10 mouse cellular contexts compared by ENCODE assay signal in genomic region chr13:28792461-28793165, GRCm38 (mm10).
DNase-seq lines count a peak whose midpoint lies in the region; ATAC-seq lines count a peak whose summit lies in the region.
"Had no signal": no experiment of that assay in that cellular context is flagged by ENCODE, and none has a peak within 500 bp of the region (broad histone marks: within the 10 kb centered on the region; RNA-seq: fewer than 3 reads in every experiment).

No protein-coding gene starts in this region.

- H3K9me3 ChIP-seq in forebrain, embryonic 16.5 days (ENCODE audit: control insufficient read depth, low read length), result no peaks in the 10 kb centered on the region
- H3K9me3 ChIP-seq in neural tube, embryonic 13.5 days, result no peaks in the 10 kb centered on the region
- H3K9me3 ChIP-seq: heart, embryonic 15.5 days had no signal

- no peaks in the 10 kb centered on the region for H3K36me3 ChIP-seq in forebrain, embryonic 16.5 days (ENCODE audit: control insufficient read depth, insufficient read depth)
- H3K36me3 ChIP-seq in neural tube, embryonic 13.5 days, result no peaks in the 10 kb centered on the region
- H3K36me3 ChIP-seq: heart, embryonic 15.5 days had no signal

- H3K4me1 ChIP-seq in forebrain, embryonic 16.5 days (replicated peaks; ENCODE audit: control insufficient read depth, insufficient read depth, low read length), result peaks cover 50% of the 10 kb centered on the region
- peaks cover 63% of the 10 kb centered on the region for H3K4me1 ChIP-seq in neural tube, embryonic 13.5 days (replicated peaks)
- H3K4me1 ChIP-seq: heart, embryonic 15.5 days had no signal

- H3K4me2 ChIP-seq in forebrain, embryonic 16.5 days (ENCODE audit: low read length), result no peak overlapping the region; the same call in 1 of the 2 replicates
- no peak overlapping the region for H3K4me2 ChIP-seq in neural tube, embryonic 13.5 days
- H3K4me2 ChIP-seq: heart, embryonic 15.5 days had no signal

- H3K4me3 ChIP-seq in forebrain, embryonic 16.5 days (replicated peaks; ENCODE audit: low read length), result no peak overlapping the region
- no peak overlapping the region for H3K4me3 ChIP-seq in neural tube, embryonic 13.5 days
- H3K4me3 ChIP-seq: heart, embryonic 15.5 days had no signal

- peak; percentile 58 for DNase-seq in embryo, embryonic 10 days (ENCODE audit: low spot score)
- DNase-seq in embryo, embryonic 9.5 days (ENCODE audit: extremely low spot score), result no peak
- DNase-seq in kidney, postnatal 10 days, result peak; percentile 27
- DNase-seq in heart, adult 8-10 months (ENCODE audit: low spot score), result no peak
- no peak for DNase-seq in lung, postnatal 4 days
- DNase-seq in adrenal gland, postnatal 25 days, result no peak

- no peak overlapping the region for H3K9ac ChIP-seq in forebrain, embryonic 16.5 days (replicated peaks; ENCODE audit: low read depth, low read length)
- H3K9ac ChIP-seq in neural tube, embryonic 13.5 days, result no peak overlapping the region
- H3K9ac ChIP-seq: heart, embryonic 15.5 days had no signal

- 13% methylated on average over 12 of the region's 12 CpGs for WGBS in forebrain, embryonic 16.5 days
- WGBS in neural tube, embryonic 13.5 days, result 40% methylated on average over 12 of the region's 12 CpGs

- peak; percentile 51 for ATAC-seq in forebrain, embryonic 16.5 days
- no peak for ATAC-seq in neural tube, embryonic 13.5 days (ENCODE audit: low read depth)
- ATAC-seq: lung, postnatal 0 days had no signal

- H3K27ac ChIP-seq in forebrain, embryonic 16.5 days (ENCODE audit: low read length), result peak overlapping the region; percentile 91
- H3K27ac ChIP-seq in neural tube, embryonic 13.5 days (replicated peaks), result peak overlapping the region; percentile 83
- H3K27ac ChIP-seq: heart, embryonic 15.5 days had no signal

- H3K27me3 ChIP-seq in forebrain, embryonic 16.5 days (replicated peaks; ENCODE audit: control insufficient read depth, insufficient read depth, low read length), result no peaks in the 10 kb centered on the region
- H3K27me3 ChIP-seq in neural tube, embryonic 13.5 days, result no peaks in the 10 kb centered on the region
- H3K27me3 ChIP-seq: heart, embryonic 15.5 days had no signal

Comparison
In these comparisons a context has a peak if more than half of its experiments do, and no peak if none do; other contexts are left out.
1. DNase-seq: peak in embryo, embryonic 10 days (single experiment) and kidney, postnatal 10 days (single experiment); none in embryo, embryonic 9.5 days (single experiment), heart, adult 8-10 months (single experiment), lung, postnatal 4 days (0 of 2) and adrenal gland, postnatal 25 days (single experiment).